Mouse (Mus musculus) myocyte (in vitro differentiated cells): ENCODE data around the gene Sdhaf1. TPM values are rescaled to one million over a fixed set of nuclear protein-coding genes. Genes with fewer than 3 reads are reported as not detected.

Source experiments
- H3K27me3 ChIP-seq: one replicate; pipeline ENCODE4 v1.6.1; 2011; ENCODE audit not compliant: control insufficient read depth, insufficient read depth, insufficient read length
- H3K36me3 ChIP-seq: one replicate; pipeline ENCODE4 v1.6.1; 2011; ENCODE audit not compliant: control insufficient read depth, insufficient read depth
- H3K4me2 ChIP-seq: one replicate; pipeline ENCODE4 v1.6.1; 2011; ENCODE audit warnings: low read depth, control low read depth
- H3K4me3 ChIP-seq: one replicate; pipeline ENCODE4 v1.5.1; 2011; ENCODE audit warnings: mild to moderate bottlenecking, control low read depth, moderate library complexity
- H3K79me2 ChIP-seq: one replicate; pipeline ENCODE4 v1.6.1; 2011; ENCODE audit not compliant: control insufficient read depth, insufficient read depth
- H3ac ChIP-seq: one replicate; pipeline ENCODE4 v1.6.1; 2011; ENCODE audit not compliant: control insufficient read depth, insufficient read length
- CEBPB ChIP-seq: IDR thresholded peaks from 2 replicates; pipeline ENCODE4 v1.6.1; 2011; ENCODE audit warnings: mild to moderate bottlenecking, moderate library complexity; ENCODE audit not compliant: poor library complexity, insufficient read depth, severe bottlenecking
- E2F4 ChIP-seq: IDR thresholded peaks from one replicate; pipeline ENCODE4 v1.6.1; 2011; ENCODE audit warnings: mild to moderate bottlenecking, control low read depth, moderate library complexity; ENCODE audit not compliant: insufficient read depth
- MAX ChIP-seq: IDR thresholded peaks from one replicate; pipeline ENCODE4 v1.6.1; 2011; ENCODE audit warnings: low read depth, mild to moderate bottlenecking, control low read depth
- MYOD1 ChIP-seq, 3 experiments: IDR thresholded peaks; one replicate each; pipeline ENCODE4 v1.6.1; 2011; ENCODE audit warnings: control low read depth in 2 of 3, low read depth in 2 of 3, mild to moderate bottlenecking in 2 of 3, moderate library complexity in 1 of 3; ENCODE audit not compliant: insufficient read length in 2 of 3, control insufficient read depth in 1 of 3
- MYOG ChIP-seq, 3 experiments: IDR thresholded peaks; one replicate each; pipeline ENCODE4 v1.6.1; 2011; ENCODE audit warnings: control low read depth in 2 of 3, low read depth in 2 of 3, mild to moderate bottlenecking in 2 of 3; ENCODE audit not compliant: insufficient read length in 2 of 3, control insufficient read depth in 1 of 3, insufficient read depth in 1 of 3
- POLR2A ChIP-seq: IDR thresholded peaks from one replicate; pipeline ENCODE4 v1.6.1; 2011; ENCODE audit warnings: low read depth, mild to moderate bottlenecking, control low read depth, moderate library complexity; ENCODE audit not compliant: insufficient read length
- POLR2AphosphoS2 ChIP-seq: IDR thresholded peaks from one replicate; pipeline ENCODE4 v1.6.1; 2011; ENCODE audit warnings: low read depth, control low read depth; ENCODE audit not compliant: insufficient read length
- REST ChIP-seq: IDR thresholded peaks from one replicate; pipeline ENCODE4 v1.6.1; 2011; ENCODE audit warnings: mild to moderate bottlenecking, control low read depth, moderate library complexity; ENCODE audit not compliant: insufficient read depth, insufficient read length
- SRF ChIP-seq: IDR thresholded peaks from one replicate; pipeline ENCODE4 v1.6.1; 2011; ENCODE audit warnings: low read depth; ENCODE audit not compliant: control insufficient read depth, insufficient read length
- TCF12 ChIP-seq: IDR thresholded peaks from one replicate; pipeline ENCODE4 v1.6.1; 2011; ENCODE audit warnings: mild to moderate bottlenecking, control low read depth; ENCODE audit not compliant: poor library complexity, insufficient read depth, severe bottlenecking
- TCF3 ChIP-seq: IDR thresholded peaks from one replicate; pipeline ENCODE4 v1.6.1; 2011; ENCODE audit warnings: low read depth, control low read depth; ENCODE audit not compliant: insufficient read length
- USF1 ChIP-seq: IDR thresholded peaks from one replicate; pipeline ENCODE4 v1.6.1; 2011; ENCODE audit warnings: low read depth, mild to moderate bottlenecking, control low read depth, moderate library complexity
- polyA plus RNA-seq: library from polyadenylated mRNA; unstranded; fragments of >200 nt; fragmentation: generic; extraction: Trizol; gene quantifications from one replicate; pipeline ENCODE4 v1.2.1, GENCODE M21; 2012; ENCODE audit warnings: missing spikeins

The Sdhaf1 gene
- polyA plus RNA-seq, 1 experiment, result 13.6 TPM

DNA sequence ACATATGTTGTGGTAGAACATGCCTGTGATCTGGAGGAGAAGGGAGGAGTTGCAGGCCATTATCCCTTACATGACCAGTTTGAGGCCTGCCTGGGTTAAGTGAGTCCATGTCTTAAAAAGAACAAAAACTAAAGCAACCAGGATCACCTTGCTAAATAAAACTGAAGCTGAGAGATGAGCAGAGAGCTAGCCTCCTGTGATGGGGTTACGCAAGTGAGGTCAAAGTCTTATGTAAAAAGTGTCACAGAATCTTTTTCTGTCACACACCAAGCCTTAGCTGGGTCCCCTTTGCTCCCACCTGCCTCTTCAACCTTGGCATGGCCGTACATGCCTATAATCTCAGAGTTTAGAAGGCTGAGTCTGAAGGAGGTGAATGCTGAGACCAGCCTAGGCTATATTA is 2.7 kb downstream of the Sdhaf1 start:
- Histone ChIP-seq H3K27me3 (peaks cover 8% of the 10 kb centered on the region), H3K79me2 (no peaks in the 10 kb centered on the region), H3K4me2 (peak overlapping the region; percentile 74), H3K4me3 (peak overlapping the region; percentile 36), H3ac (no peak overlapping the region), H3K36me3 (no peaks in the 10 kb centered on the region)
- TF ChIP-seq POLR2AphosphoS2, result no peak
- no peak for TF ChIP-seq POLR2A

DNA sequence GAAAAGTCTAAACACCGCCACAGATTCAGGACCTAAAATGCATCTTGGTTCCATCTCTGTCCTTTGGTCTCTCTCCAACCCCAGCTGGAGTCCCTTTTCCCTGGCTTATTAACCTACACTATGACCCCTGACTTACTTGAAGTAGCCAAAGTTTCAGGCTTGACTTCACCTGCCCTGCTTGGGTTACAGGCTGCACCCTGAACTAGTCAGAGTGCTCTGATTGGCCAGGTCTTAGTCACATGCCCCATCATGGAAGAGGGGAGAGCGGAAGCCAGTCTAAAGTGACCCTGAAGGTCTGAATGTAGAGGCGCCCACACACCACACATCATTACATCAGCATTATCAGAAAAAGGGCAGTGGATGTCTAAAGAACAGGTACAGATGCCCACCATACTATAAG is 5.6 kb downstream of the Sdhaf1 start:
- TF ChIP-seq MAX (no peak), TCF12 (no peak), POLR2A (no peak), POLR2AphosphoS2 (no peak), E2F4 (no peak), MYOG (IDR thresholded peaks at IDR 0.05; ENCODE audit: control insufficient read depth in 1 of 3, insufficient read depth in 1 of 3, insufficient read length in 2 of 3, low read depth in 2 of 3) (no peak), SRF (no peak)
- Histone ChIP-seq H3K27me3 (no peaks in the 10 kb centered on the region), H3K36me3 (no peaks in the 10 kb centered on the region), H3K79me2 (no peaks in the 10 kb centered on the region), H3K4me3 (no peak overlapping the region), H3ac (no peak overlapping the region), H3K4me2 (no peak overlapping the region)

DNA sequence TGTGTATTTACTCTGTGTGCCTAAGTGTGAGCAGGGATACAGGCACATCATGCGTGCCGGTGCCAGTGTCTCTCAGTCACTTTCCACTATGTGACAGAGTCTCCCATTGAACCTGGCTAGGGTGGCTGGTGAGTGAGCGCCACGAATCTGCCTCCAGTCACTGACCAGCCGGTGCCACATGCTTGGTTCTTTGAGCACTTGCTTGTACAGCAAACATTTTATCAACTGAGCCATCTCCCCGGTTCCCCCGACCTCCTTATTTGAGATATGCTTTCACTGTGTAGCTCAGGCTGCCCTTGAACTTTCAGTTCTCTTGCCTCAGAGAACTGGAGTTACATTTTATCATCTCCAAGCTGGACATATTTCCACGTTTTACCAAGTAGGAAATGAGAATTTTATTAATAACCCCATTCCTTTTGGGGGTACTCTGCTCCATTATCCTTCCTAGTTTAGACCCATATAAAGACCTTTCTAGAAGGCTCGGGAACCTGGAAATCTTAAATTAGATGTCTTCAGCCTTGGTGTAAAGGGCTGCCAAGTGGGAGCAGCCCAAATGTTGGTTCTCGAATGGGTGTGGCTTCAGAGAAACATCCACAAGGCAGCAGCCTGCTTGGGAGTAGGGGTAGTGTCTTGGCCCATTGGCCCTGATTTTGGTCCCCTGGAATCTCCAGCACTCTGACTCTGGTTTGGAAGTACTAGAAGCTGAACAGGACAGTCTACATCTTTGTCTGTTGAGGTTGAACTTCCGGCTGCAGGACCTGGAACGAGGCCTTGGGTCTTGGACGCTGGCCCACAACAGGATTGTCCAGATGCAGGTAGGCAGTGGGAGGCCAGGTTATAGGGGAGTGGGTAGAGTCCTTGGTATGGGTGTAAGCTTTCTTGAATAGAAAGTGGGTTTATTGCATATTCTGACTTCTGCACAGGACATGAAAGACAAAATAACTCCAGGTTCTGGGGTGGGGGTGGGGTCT is 7.9 kb downstream of the Sdhaf1 start:
- no peaks in the 10 kb centered on the region for H3K27me3 ChIP-seq
- no peak for TF ChIP-seq TCF3
- no peak for TF ChIP-seq USF1
- no peak for TF ChIP-seq MYOD1 (IDR thresholded peaks at IDR 0.05; ENCODE audit: control insufficient read depth in 1 of 3, insufficient read length in 2 of 3, low read depth in 2 of 3)
- no peak for TF ChIP-seq MYOG (IDR thresholded peaks at IDR 0.05; ENCODE audit: control insufficient read depth in 1 of 3, insufficient read depth in 1 of 3, insufficient read length in 2 of 3, low read depth in 2 of 3)
- no peak for TF ChIP-seq POLR2A
- TF ChIP-seq SRF, result no peak
- H3K36me3 ChIP-seq, result no peaks in the 10 kb centered on the region
- H3ac ChIP-seq, result no peak overlapping the region
- no peaks in the 10 kb centered on the region for H3K79me2 ChIP-seq
- H3K4me3 ChIP-seq, result no peak overlapping the region
- H3K4me2 ChIP-seq, result no peak overlapping the region

GRCm38 (mm10) chr7:30314721-30315155 is 9.0 kb downstream of the Sdhaf1 start, which contains the start of gene Syne4:
TSS of gene Syne4 (plus strand) at chr7:30314807.
- no peaks in the 10 kb centered on the region for H3K27me3 ChIP-seq
- no peak within 1 kb of the TSS for H3K4me2 ChIP-seq
- no peak for TF ChIP-seq MAX
- no peak for TF ChIP-seq TCF12
- no peak for TF ChIP-seq E2F4
- TF ChIP-seq USF1, result no peak
- no peak for TF ChIP-seq CEBPB
- TF ChIP-seq REST, result no peak
- no peak for TF ChIP-seq POLR2AphosphoS2
- no peak within 1 kb of the TSS for H3K4me3 ChIP-seq
- no peak within 1 kb of the TSS for H3ac ChIP-seq
- H3K36me3 ChIP-seq, result no peaks in the 10 kb centered on the region
- H3K79me2 ChIP-seq, result no peaks in the 10 kb centered on the region

GRCm38 (mm10) chr7:30313666-30314320 is 9.9 kb downstream of the Sdhaf1 start:
- Histone ChIP-seq H3K79me2 (no peaks in the 10 kb centered on the region), H3K27me3 (no peaks in the 10 kb centered on the region), H3K36me3 (no peaks in the 10 kb centered on the region), H3K4me3 (no peak overlapping the region), H3ac (no peak overlapping the region), H3K4me2 (no peak overlapping the region)
- TF ChIP-seq MAX (no peak), POLR2AphosphoS2 (peak; percentile 46), MYOG (IDR thresholded peaks at IDR 0.05; ENCODE audit: control insufficient read depth in 1 of 3, insufficient read depth in 1 of 3, insufficient read length in 2 of 3, low read depth in 2 of 3) (peak in 1 of 3 experiments; percentile 16)
